In genomic region chr9:30428231-30428630, GRCm38 (mm10) we compare ENCODE assay signal across 10 mouse cellular contexts. TPM values are rescaled to one million over a fixed set of nuclear protein-coding genes. Genes with fewer than 3 reads are reported as not detected.
DNase-seq lines count a peak whose midpoint lies in the region; ATAC-seq lines count a peak whose summit lies in the region.
"Had no signal": no experiment of that assay in that cellular context is flagged by ENCODE, and none has a peak within 500 bp of the region (broad histone marks: within the 10 kb centered on the region; RNA-seq: fewer than 3 reads in every experiment).

No protein-coding gene starts in this region.

- no peak for ATAC-seq in hindbrain, embryonic 11.5 days (ENCODE audit: low FRiP score)
- ATAC-seq in embryonic facial prominence, embryonic 15.5 days (ENCODE audit: insufficient number of reproducible peaks, low FRiP score, low TSS enrichment, low read depth), result no peak
- no peak for ATAC-seq in midbrain, embryonic 11.5 days (ENCODE audit: low FRiP score)
- no peak for ATAC-seq in activated CD4-positive, CD25-positive, alpha-beta regulatory T cell, adult 4 months

- no peaks in the 10 kb centered on the region for H3K9me3 ChIP-seq in hindbrain, embryonic 10.5 days
- H3K9me3 ChIP-seq in hindbrain, embryonic 11.5 days (ENCODE audit: control insufficient read depth, low read length), result no peaks in the 10 kb centered on the region
- H3K9me3 ChIP-seq in embryonic facial prominence, embryonic 15.5 days (replicated peaks), result no peaks in the 10 kb centered on the region
- no peaks in the 10 kb centered on the region for H3K9me3 ChIP-seq in midbrain, embryonic 11.5 days (ENCODE audit: control insufficient read depth, low read length)

- H3K9ac ChIP-seq in hindbrain, embryonic 11.5 days (ENCODE audit: low read depth, low read length), result no peak overlapping the region
- H3K9ac ChIP-seq in embryonic facial prominence, embryonic 15.5 days, result no peak overlapping the region
- H3K9ac ChIP-seq in midbrain, embryonic 11.5 days (ENCODE audit: low read length), result no peak overlapping the region

- H3K36me3 ChIP-seq in hindbrain, embryonic 10.5 days, result peaks cover 37% of the 10 kb centered on the region
- H3K36me3 ChIP-seq in hindbrain, embryonic 11.5 days (ENCODE audit: control insufficient read depth, insufficient read depth, low read length), result no peaks in the 10 kb centered on the region
- peaks cover 19% of the 10 kb centered on the region for H3K36me3 ChIP-seq in embryonic facial prominence, embryonic 15.5 days
- H3K36me3 ChIP-seq in midbrain, embryonic 11.5 days (ENCODE audit: control insufficient read depth, insufficient read depth, low read length), result no peaks in the 10 kb centered on the region; the same call in 1 of the 2 replicates

- no peaks in the 10 kb centered on the region for H3K27me3 ChIP-seq in hindbrain, embryonic 10.5 days (ENCODE audit: insufficient read depth, poor library complexity, severe bottlenecking)
- H3K27me3 ChIP-seq in hindbrain, embryonic 11.5 days (ENCODE audit: control insufficient read depth, insufficient read depth, low read length), result no peaks in the 10 kb centered on the region
- H3K27me3 ChIP-seq in embryonic facial prominence, embryonic 15.5 days, result no peaks in the 10 kb centered on the region
- no peaks in the 10 kb centered on the region for H3K27me3 ChIP-seq in midbrain, embryonic 11.5 days (ENCODE audit: control insufficient read depth, insufficient read depth, low read length)

- H3K4me1 ChIP-seq in hindbrain, embryonic 10.5 days (replicated peaks), result peaks cover 37% of the 10 kb centered on the region
- H3K4me1 ChIP-seq in hindbrain, embryonic 11.5 days (replicated peaks; ENCODE audit: control insufficient read depth, insufficient read depth, low read length), result peaks cover 3% of the 10 kb centered on the region; the same call in 1 of the 2 replicates
- peaks cover 11% of the 10 kb centered on the region for H3K4me1 ChIP-seq in brown adipose tissue, adult 24 weeks (ENCODE audit: control insufficient read depth, insufficient read depth, insufficient read length, low read length)
- peaks cover 32% of the 10 kb centered on the region for H3K4me1 ChIP-seq in embryonic facial prominence, embryonic 15.5 days
- peaks cover 20% of the 10 kb centered on the region for H3K4me1 ChIP-seq in midbrain, embryonic 11.5 days (ENCODE audit: control insufficient read depth, insufficient read depth, low read length)

- 91% methylated on average over 5 of the region's 5 CpGs for WGBS in hindbrain, embryonic 10.5 days
- 90% methylated on average over 5 of the region's 5 CpGs for WGBS in hindbrain, embryonic 11.5 days
- WGBS in embryonic facial prominence, embryonic 15.5 days, result 88% methylated on average over 5 of the region's 5 CpGs
- WGBS in midbrain, embryonic 11.5 days, result 95% methylated on average over 5 of the region's 5 CpGs

- H3K4me3 ChIP-seq in hindbrain, embryonic 10.5 days, result peak overlapping the region; percentile 84; the same call in 1 of the 2 replicates
- no peak overlapping the region for H3K4me3 ChIP-seq in hindbrain, embryonic 11.5 days (ENCODE audit: low read depth, low read length)
- peak overlapping the region; percentile 91 for H3K4me3 ChIP-seq in brown adipose tissue, adult 24 weeks (ENCODE audit: insufficient read depth, low read depth, low read length)
- peak overlapping the region; percentile 88 for H3K4me3 ChIP-seq in embryonic facial prominence, embryonic 15.5 days (replicated peaks)
- no peak overlapping the region for H3K4me3 ChIP-seq in midbrain, embryonic 11.5 days (ENCODE audit: low read depth, low read length)

- H3K4me2 ChIP-seq in hindbrain, embryonic 11.5 days (replicated peaks; ENCODE audit: low read depth, low read length), result no peak overlapping the region; the same call in 1 of the 2 replicates
- H3K4me2 ChIP-seq in embryonic facial prominence, embryonic 15.5 days (replicated peaks), result no peak overlapping the region; the same call in 1 of the 2 replicates
- H3K4me2 ChIP-seq in midbrain, embryonic 11.5 days, result no peak overlapping the region

- H3K27ac ChIP-seq in hindbrain, embryonic 10.5 days, result no peak overlapping the region
- H3K27ac ChIP-seq in hindbrain, embryonic 11.5 days (ENCODE audit: low read depth, low read length), result no peak overlapping the region
- no peak overlapping the region for H3K27ac ChIP-seq in brown adipose tissue, adult 24 weeks (replicated peaks; ENCODE audit: low read depth, low read length)
- H3K27ac ChIP-seq in embryonic facial prominence, embryonic 15.5 days (replicated peaks), result no peak overlapping the region
- H3K27ac ChIP-seq in midbrain, embryonic 11.5 days (ENCODE audit: low read depth, low read length), result no peak overlapping the region

- no peak for DNase-seq in hindbrain, embryonic 10.5 days (ENCODE audit: low spot score)
- DNase-seq in hindbrain, embryonic 11.5 days (ENCODE audit: low spot score), result no peak
- peak; percentile 56 for DNase-seq in midbrain, embryonic 11.5 days (ENCODE audit: low spot score, missing footprints)
- no peak for DNase-seq in kidney, postnatal 25 days
- DNase-seq in left cerebral cortex, adult 8-10 months (ENCODE audit: low spot score in 2 of 2), result no peak
- DNase-seq: adrenal gland, postnatal 10 days; kidney, adult 9 months had no signal

RNA-seq across cellular contexts. Expression of gene Snx19, which starts 1.3 kb away (rescaled TPM):
- 21.2 and 23.7 TPM in 2 replicates for polyA plus RNA-seq in hindbrain, embryonic 10.5 days (2016; fragmentation: Nextera tagmentation; extraction: Ambion mirVana)
- 23.6 and 27.6 TPM in 2 replicates for polyA plus RNA-seq in hindbrain, embryonic 11.5 days (2014; fragmentation: Nextera tagmentation; extraction: Ambion mirVana)
- polyA plus RNA-seq in brown adipose tissue, adult 24 weeks (2012; ENCODE audit: insufficient read depth, insufficient read length, missing spikeins), result 8.7 and 10.6 TPM in 2 replicates
- 17.2 and 18.8 TPM in 2 replicates for polyA plus RNA-seq in embryonic facial prominence, embryonic 15.5 days (2015; fragmentation: Nextera tagmentation; extraction: Ambion mirVana)
- polyA plus RNA-seq in midbrain, embryonic 11.5 days (2014; fragmentation: Nextera tagmentation; extraction: Ambion mirVana), result 25.8 and 27.5 TPM in 2 replicates
- polyA plus RNA-seq in activated CD4-positive, CD25-positive, alpha-beta regulatory T cell, adult 4 months (2017; shearing (Covaris generic)), result 10 to 100 TPM; 11.7 to 13.9 TPM
- total RNA-seq in left cerebral cortex, adult 8-10 months (2022), result 10 to 100 TPM; 49.1 to 54.6 (median 50.6) TPM

Comparison
In these comparisons a context has a peak if more than half of its experiments do, and no peak if none do; other contexts are left out.
1. H3K4me3 ChIP-seq: peak in hindbrain, embryonic 10.5 days (single experiment), brown adipose tissue, adult 24 weeks (single experiment) and embryonic facial prominence, embryonic 15.5 days (single experiment); none in hindbrain, embryonic 11.5 days (single experiment) and midbrain, embryonic 11.5 days (single experiment).